ENCODE assay signal across 8 mouse cellular contexts in the genomic region with DNA sequence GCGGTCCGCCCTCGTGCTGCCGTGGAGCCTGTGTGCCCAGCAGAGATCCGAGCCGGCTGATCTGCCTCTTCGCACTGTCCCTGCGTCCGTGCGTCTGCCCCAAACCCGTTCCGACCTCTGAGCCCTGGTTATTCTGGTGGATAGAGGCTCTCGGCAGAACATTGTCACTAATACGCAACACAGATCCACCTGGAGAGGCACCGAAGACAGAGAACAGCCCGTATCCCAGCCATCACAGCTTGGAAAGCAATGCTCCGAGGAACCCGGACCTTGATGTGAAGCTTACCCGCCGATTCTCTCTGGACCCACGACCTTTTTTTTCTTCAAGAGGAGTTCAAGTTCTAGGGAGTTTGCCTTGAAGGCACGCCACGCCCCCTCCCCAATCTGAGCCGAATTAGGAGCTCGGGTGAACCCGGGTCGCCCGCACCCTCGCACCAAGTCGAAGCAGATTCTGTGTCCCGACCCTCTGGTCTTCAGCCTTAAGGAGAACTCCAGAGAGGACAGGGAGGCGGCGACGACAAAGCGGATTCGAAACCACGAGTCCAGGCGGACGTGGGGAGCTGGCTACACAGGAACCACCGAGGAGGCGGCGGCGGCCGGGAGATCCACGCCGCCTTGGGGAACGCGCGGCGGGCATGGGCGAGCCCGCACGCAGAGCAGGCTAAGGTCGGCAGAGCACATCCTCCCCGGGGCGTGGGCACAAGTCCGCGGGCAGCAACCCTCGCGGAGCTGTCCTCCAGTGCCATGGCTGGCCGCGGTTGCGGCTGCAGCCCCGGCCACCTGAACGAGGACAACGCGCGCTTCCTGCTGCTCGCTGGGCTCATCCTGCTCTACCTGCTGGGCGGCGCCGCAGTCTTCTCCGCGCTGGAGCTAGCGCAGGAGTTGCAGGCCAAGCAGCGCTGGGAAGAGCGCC. TPM values are rescaled to one million over a fixed set of nuclear protein-coding genes. Genes with fewer than 3 reads are reported as not detected.
A peak's percentile ranks its signal among the peaks of the same experiment; 100 is the strongest.
DNase-seq lines count a peak whose midpoint lies in the region; ATAC-seq and TF ChIP-seq lines count a peak whose summit lies in the region.

No protein-coding gene starts in this region.

- peaks cover 33% of the 10 kb centered on the region for H3K4me1 ChIP-seq in forebrain, embryonic 13.5 days
- H3K4me1 ChIP-seq in hindbrain, embryonic 11.5 days (replicated peaks; ENCODE audit: control insufficient read depth, insufficient read depth, low read length), result 0 out of 2 replicates have a peak, but pooled peaks cover 7% of the 10 kb centered on the region
- H3K4me1 ChIP-seq in limb, embryonic 14.5 days (ENCODE audit: control insufficient read depth, insufficient read depth, low read length), result peaks cover 11% of the 10 kb centered on the region; the same call in 1 of the 2 replicates
- H3K4me1 ChIP-seq in midbrain, embryonic 15.5 days, result peaks cover 32% of the 10 kb centered on the region

- peak overlapping the region; percentile 56 for H3K4me3 ChIP-seq in forebrain, embryonic 13.5 days
- H3K4me3 ChIP-seq in hindbrain, embryonic 11.5 days (ENCODE audit: low read depth, low read length), result peak overlapping the region; percentile 50
- H3K4me3 ChIP-seq in limb, embryonic 14.5 days (replicated peaks; ENCODE audit: low read length), result peak overlapping the region; percentile 49
- H3K4me3 ChIP-seq in midbrain, embryonic 15.5 days, result peak overlapping the region; percentile 55

- H3K36me3 ChIP-seq in forebrain, embryonic 13.5 days (ENCODE audit: poor library complexity, severe bottlenecking), result no peaks in the 10 kb centered on the region
- no peaks in the 10 kb centered on the region for H3K36me3 ChIP-seq in hindbrain, embryonic 11.5 days (ENCODE audit: control insufficient read depth, insufficient read depth, low read length)
- no peaks in the 10 kb centered on the region for H3K36me3 ChIP-seq in limb, embryonic 14.5 days (ENCODE audit: control insufficient read depth, insufficient read depth, low read length)
- H3K36me3 ChIP-seq in midbrain, embryonic 15.5 days (replicated peaks), result no peaks in the 10 kb centered on the region

- no peaks in the 10 kb centered on the region for H3K9me3 ChIP-seq in forebrain, embryonic 13.5 days (replicated peaks)
- H3K9me3 ChIP-seq in hindbrain, embryonic 11.5 days (ENCODE audit: control insufficient read depth, low read length), result no peaks in the 10 kb centered on the region
- H3K9me3 ChIP-seq in limb, embryonic 14.5 days (ENCODE audit: control insufficient read depth, low read length), result no peaks in the 10 kb centered on the region
- no peaks in the 10 kb centered on the region for H3K9me3 ChIP-seq in midbrain, embryonic 15.5 days

- no peak for TF ChIP-seq POLR2A in limb, embryonic 14.5 days (IDR thresholded peaks at IDR 0.05; ENCODE audit: borderline replicate concordance, extremely low read depth, insufficient read depth, insufficient read length)

- WGBS in forebrain, embryonic 13.5 days, result under 1% methylated on average over 77 of the region's 77 CpGs
- under 1% methylated on average over 75 of the region's 77 CpGs for WGBS in hindbrain, embryonic 11.5 days
- WGBS in limb, embryonic 14.5 days, result under 1% methylated on average over 68 of the region's 77 CpGs
- under 1% methylated on average over 77 of the region's 77 CpGs for WGBS in midbrain, embryonic 15.5 days

- ATAC-seq in forebrain, embryonic 13.5 days, result peak; percentile 46
- ATAC-seq in hindbrain, embryonic 11.5 days (ENCODE audit: low FRiP score), result peak; percentile 32; the same call in 1 of the 2 replicates
- no peak for ATAC-seq in limb, embryonic 14.5 days (ENCODE audit: low FRiP score, low read depth)
- ATAC-seq in midbrain, embryonic 15.5 days (replicated peaks), result peak; percentile 54

- intact Hi-C loops in left cerebral cortex, postnatal 25 days (cut with DNase I), result loop anchor here (1.0 kb wide), 1 partner anchor 142 kb away; no protein-coding TSS in a partner anchor
- intact Hi-C loops in left cerebral cortex, postnatal 4 days (cut with DNase I), result loop anchor here (5.0 kb wide), 1 partner anchor 142 kb away; no protein-coding TSS in a partner anchor

- H3K27me3 ChIP-seq in forebrain, embryonic 13.5 days, result peaks cover 74% of the 10 kb centered on the region
- H3K27me3 ChIP-seq in hindbrain, embryonic 11.5 days (ENCODE audit: control insufficient read depth, insufficient read depth, low read length), result peaks cover 56% of the 10 kb centered on the region
- peaks cover 55% of the 10 kb centered on the region for H3K27me3 ChIP-seq in limb, embryonic 14.5 days (ENCODE audit: control insufficient read depth, insufficient read depth, low read length)
- peaks cover 63% of the 10 kb centered on the region for H3K27me3 ChIP-seq in midbrain, embryonic 15.5 days (replicated peaks)

- DNase-seq in left cerebral cortex, postnatal 25 days (ENCODE audit: low spot score in 2 of 2), result peak; percentile 25 to 52
- DNase-seq in left cerebral cortex, postnatal 4 days, result no peak
- DNase-seq in adrenal gland, postnatal 25 days, result peak; percentile 42
- peak; percentile 66 for DNase-seq in hindbrain, embryonic 11.5 days (ENCODE audit: low spot score)
- no peak for DNase-seq in limb, embryonic 14.5 days (ENCODE audit: low spot score)
- peak; percentile 31 for DNase-seq in urinary bladder, postnatal 25 days (ENCODE audit: low spot score)

- peak overlapping the region; percentile 60 for H3K9ac ChIP-seq in forebrain, embryonic 13.5 days
- H3K9ac ChIP-seq in hindbrain, embryonic 11.5 days (ENCODE audit: low read depth, low read length), result peak overlapping the region; percentile 44; the same call in 1 of the 2 replicates
- peak overlapping the region; percentile 46 for H3K9ac ChIP-seq in limb, embryonic 14.5 days (ENCODE audit: low read depth, low read length, severe bottlenecking)
- H3K9ac ChIP-seq in midbrain, embryonic 15.5 days, result peak overlapping the region; percentile 59

- H3K27ac ChIP-seq in forebrain, embryonic 13.5 days, result no peak overlapping the region
- no peak overlapping the region for H3K27ac ChIP-seq in hindbrain, embryonic 11.5 days (ENCODE audit: low read depth, low read length)
- H3K27ac ChIP-seq in limb, embryonic 14.5 days (replicated peaks; ENCODE audit: low read depth, low read length), result no peak overlapping the region
- H3K27ac ChIP-seq in midbrain, embryonic 15.5 days, result no peak overlapping the region

- peak overlapping the region; percentile 98 for H3K4me2 ChIP-seq in forebrain, embryonic 13.5 days
- peak overlapping the region; percentile 97 for H3K4me2 ChIP-seq in hindbrain, embryonic 11.5 days (replicated peaks; ENCODE audit: low read depth, low read length)
- peak overlapping the region; percentile 93 for H3K4me2 ChIP-seq in limb, embryonic 14.5 days (replicated peaks; ENCODE audit: low read depth, low read length, severe bottlenecking)
- peak overlapping the region; percentile 97 for H3K4me2 ChIP-seq in midbrain, embryonic 15.5 days

RNA-seq across cellular contexts. Expression of gene Kcnk13, which starts 1.2 kb away (rescaled TPM):
- 1 to 10 TPM; 5.9 to 7.2 TPM for total RNA-seq in left cerebral cortex, postnatal 25 days (2021)
- 1 to 10 TPM; 1.5 to 2.0 TPM for total RNA-seq in left cerebral cortex, postnatal 4 days (2021)
- total RNA-seq in adrenal gland, postnatal 25 days (2021), result 0.57 and 0.76 TPM in 2 replicates
- polyA plus RNA-seq in forebrain, embryonic 13.5 days (2015; fragmentation: Nextera tagmentation; extraction: Ambion mirVana), result 0.49 and 0.88 TPM in 2 replicates
- polyA plus RNA-seq in hindbrain, embryonic 11.5 days (2014; fragmentation: Nextera tagmentation; extraction: Ambion mirVana), result 0.20 and 0.31 TPM in 2 replicates
- 1.6 and 1.7 TPM in 2 replicates for polyA plus RNA-seq in limb, embryonic 14.5 days (2012; rRNA removed)
- 2.4 and 2.6 TPM in 2 replicates for polyA plus RNA-seq in limb, embryonic 14.5 days (2014; fragmentation: Nextera tagmentation; extraction: Ambion mirVana)
- 1.1 and 1.4 TPM in 2 replicates for polyA plus RNA-seq in midbrain, embryonic 15.5 days (2015; fragmentation: Nextera tagmentation; extraction: Ambion mirVana)

Comparison
In these comparisons a context has a peak if more than half of its experiments do, and no peak if none do; other contexts are left out.
1. DNase-seq: peak in left cerebral cortex, postnatal 25 days (2 of 2), adrenal gland, postnatal 25 days (single experiment), hindbrain, embryonic 11.5 days (single experiment) and urinary bladder, postnatal 25 days (single experiment); none in left cerebral cortex, postnatal 4 days (single experiment) and limb, embryonic 14.5 days (single experiment).
2. Peak in every context shown above with its lines, with median percentiles within 50 percentile points of each other: H3K4me2 ChIP-seq, H3K4me3 ChIP-seq and H3K9ac ChIP-seq.